Mouse (Mus musculus): ENCODE data around the gene Josd2.

DNA sequence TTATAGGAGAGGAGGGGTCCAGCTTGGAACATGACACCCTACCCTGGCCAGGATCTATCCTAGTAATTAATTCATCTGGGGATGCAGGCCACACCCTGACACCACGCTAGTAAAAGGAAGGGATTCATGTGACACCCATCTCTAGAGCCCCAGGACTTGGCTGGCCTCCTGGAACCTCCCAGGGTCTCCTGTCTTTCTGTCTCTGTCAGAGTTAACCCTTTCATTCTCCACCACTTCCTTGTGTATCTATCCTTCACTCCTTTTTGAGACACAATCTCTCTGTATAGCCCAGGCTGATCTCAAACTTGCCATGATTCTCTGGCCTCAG, 4.7 kb downstream of the Josd2 start:
- TF ChIP-seq POLR2A (IDR thresholded peaks at IDR 0.05; ENCODE audit: low read depth, low read length) (no peak), CTCF (IDR thresholded peaks at IDR 0.05; ENCODE audit: extremely low read depth, insufficient read length, insufficient replicate concordance, low read depth, low read length) (no peak)
